ENCODE assay signal across 8 mouse cellular contexts in genomic region chr2:163054335-163054840, GRCm38 (mm10). TPM values are rescaled to one million over a fixed set of nuclear protein-coding genes. Genes with fewer than 3 reads are reported as not detected.
A peak's percentile ranks its signal among the peaks of the same experiment; 100 is the strongest.
DNase-seq lines count a peak whose midpoint lies in the region; ATAC-seq and TF ChIP-seq lines count a peak whose summit lies in the region.

Gene Mybl2, plus strand, starts transcription at chr2:163054687.

- TF ChIP-seq CTCF in E14TG2a.4 (conservative IDR thresholded peaks at IDR 0.05; ENCODE audit: low read length): no peak
- TF ChIP-seq CTCF in heart, postnatal 0 days (IDR thresholded peaks at IDR 0.05; ENCODE audit: low read depth): no peak
- no peak for TF ChIP-seq CTCF in testis, adult 2 months (IDR thresholded peaks at IDR 0.05; ENCODE audit: control insufficient read depth, insufficient read depth, insufficient replicate concordance, low read depth, low read length)

- no peaks in the 10 kb centered on the region for H3K9me3 ChIP-seq in E14TG2a.4 (ENCODE audit: low read length)
- H3K9me3 ChIP-seq in forebrain, embryonic 12.5 days: no peaks in the 10 kb centered on the region
- H3K9me3 ChIP-seq in heart, postnatal 0 days (replicated peaks; ENCODE audit: control insufficient read depth, low read length): no peaks in the 10 kb centered on the region
- no peaks in the 10 kb centered on the region for H3K9me3 ChIP-seq in liver, embryonic 16.5 days (replicated peaks; ENCODE audit: control insufficient read depth, low read length)
- no peaks in the 10 kb centered on the region for H3K9me3 ChIP-seq in neural tube, embryonic 13.5 days

- peak within 1 kb of the TSS; percentile 98 for H3K4me2 ChIP-seq in forebrain, embryonic 12.5 days
- peak within 1 kb of the TSS; percentile 100 for H3K4me2 ChIP-seq in heart, postnatal 0 days (ENCODE audit: low read depth, low read length)
- peak within 1 kb of the TSS; percentile 98 for H3K4me2 ChIP-seq in liver, embryonic 16.5 days (ENCODE audit: low read depth, low read length)
- H3K4me2 ChIP-seq in neural tube, embryonic 13.5 days: peak within 1 kb of the TSS; percentile 98

- H3K27me3 ChIP-seq in E14TG2a.4 (ENCODE audit: insufficient read depth, low read length): no peaks in the 10 kb centered on the region
- H3K27me3 ChIP-seq in forebrain, embryonic 12.5 days: no peaks in the 10 kb centered on the region
- H3K27me3 ChIP-seq in heart, postnatal 0 days (ENCODE audit: control insufficient read depth, insufficient read depth, low read length): no peaks in the 10 kb centered on the region
- H3K27me3 ChIP-seq in liver, embryonic 16.5 days (ENCODE audit: control insufficient read depth, insufficient read depth, low read depth, low read length): no peaks in the 10 kb centered on the region
- peaks cover 16% of the 10 kb centered on the region for H3K27me3 ChIP-seq in neural tube, embryonic 13.5 days
- no peaks in the 10 kb centered on the region for H3K27me3 ChIP-seq in testis, adult 2 months (ENCODE audit: control insufficient read depth, insufficient read depth, low read length)

- peak within 1 kb of the TSS; percentile 77 for H3K9ac ChIP-seq in forebrain, embryonic 12.5 days
- peak within 1 kb of the TSS; percentile 63 for H3K9ac ChIP-seq in heart, postnatal 0 days (replicated peaks; ENCODE audit: low read depth, low read length)
- peak within 1 kb of the TSS; percentile 89 for H3K9ac ChIP-seq in liver, embryonic 16.5 days (ENCODE audit: low read depth, low read length)
- H3K9ac ChIP-seq in neural tube, embryonic 13.5 days: peak within 1 kb of the TSS; percentile 22

- peak within 1 kb of the TSS; percentile 68 for H3K27ac ChIP-seq in forebrain, embryonic 12.5 days
- no peak within 1 kb of the TSS for H3K27ac ChIP-seq in heart, postnatal 0 days (ENCODE audit: low read depth)
- H3K27ac ChIP-seq in liver, embryonic 16.5 days (ENCODE audit: low read length): peak within 1 kb of the TSS; percentile 81
- no peak within 1 kb of the TSS for H3K27ac ChIP-seq in neural tube, embryonic 13.5 days (replicated peaks)
- no peak within 1 kb of the TSS for H3K27ac ChIP-seq in testis, adult 2 months (ENCODE audit: control insufficient read depth, insufficient read depth, low read depth, low read length)

- ATAC-seq in forebrain, embryonic 12.5 days (ENCODE audit: low FRiP score): peak; percentile 99
- peak; percentile 100 for ATAC-seq in heart, postnatal 0 days (ENCODE audit: insufficient read depth, low read depth)
- peak; percentile 98 for ATAC-seq in liver, embryonic 16.5 days (ENCODE audit: low read depth)
- peak; percentile 99 for ATAC-seq in neural tube, embryonic 13.5 days (ENCODE audit: low read depth)

- peaks cover 66% of the 10 kb centered on the region for H3K4me1 ChIP-seq in E14TG2a.4 (replicated peaks; ENCODE audit: low read depth, low read length)
- H3K4me1 ChIP-seq in forebrain, embryonic 12.5 days: peaks cover 30% of the 10 kb centered on the region
- H3K4me1 ChIP-seq in heart, postnatal 0 days (ENCODE audit: control insufficient read depth, insufficient read depth): peaks cover 20% of the 10 kb centered on the region; the same call in 1 of the 2 replicates
- H3K4me1 ChIP-seq in liver, embryonic 16.5 days (ENCODE audit: control insufficient read depth, low read depth, low read length): peaks cover 42% of the 10 kb centered on the region
- H3K4me1 ChIP-seq in neural tube, embryonic 13.5 days (replicated peaks): peaks cover 24% of the 10 kb centered on the region
- peaks cover 16% of the 10 kb centered on the region for H3K4me1 ChIP-seq in testis, adult 2 months (ENCODE audit: control insufficient read depth, insufficient read depth, low read length)

- peak; percentile 97 for DNase-seq in c-Kit-positive CD71-positive TER-119-positive erythroid progenitor cells, embryonic 14.5 days (ENCODE audit: low spot score)
- peak; percentile 96 for DNase-seq in heart, postnatal 0 days (ENCODE audit: low spot score)
- DNase-seq in kidney, postnatal 4 days: peak; percentile 94 to 96

- peak within 1 kb of the TSS; percentile 99 for H3K4me3 ChIP-seq in E14TG2a.4 (replicated peaks; ENCODE audit: low read length)
- H3K4me3 ChIP-seq in forebrain, embryonic 12.5 days (replicated peaks): peak within 1 kb of the TSS; percentile 75
- H3K4me3 ChIP-seq in heart, postnatal 0 days (ENCODE audit: low read depth, low read length): peak within 1 kb of the TSS; percentile 82
- peak within 1 kb of the TSS; percentile 95 for H3K4me3 ChIP-seq in liver, embryonic 16.5 days (ENCODE audit: low read depth, low read length)
- peak within 1 kb of the TSS; percentile 59 for H3K4me3 ChIP-seq in neural tube, embryonic 13.5 days
- peak within 1 kb of the TSS; percentile 75 for H3K4me3 ChIP-seq in testis, adult 2 months (ENCODE audit: control insufficient read depth, low read depth, low read length)

- TF ChIP-seq POLR2A in testis, adult 2 months (IDR thresholded peaks at IDR 0.05; ENCODE audit: control insufficient read depth, low read depth, low read length): peak; percentile 62; the same call in 1 of the 2 replicates

- H3K36me3 ChIP-seq in E14TG2a.4 (ENCODE audit: insufficient read depth, low read length): peaks cover 38% of the 10 kb centered on the region
- no peaks in the 10 kb centered on the region for H3K36me3 ChIP-seq in forebrain, embryonic 12.5 days (replicated peaks)
- H3K36me3 ChIP-seq in heart, postnatal 0 days (replicated peaks; ENCODE audit: control insufficient read depth, insufficient read depth, low read length): no peaks in the 10 kb centered on the region
- H3K36me3 ChIP-seq in liver, embryonic 16.5 days (ENCODE audit: control insufficient read depth, insufficient read depth): no peaks in the 10 kb centered on the region
- H3K36me3 ChIP-seq in neural tube, embryonic 13.5 days: peaks cover 5% of the 10 kb centered on the region; the same call in 1 of the 2 replicates
- no peaks in the 10 kb centered on the region for H3K36me3 ChIP-seq in testis, adult 2 months (ENCODE audit: control insufficient read depth, insufficient read depth, low read length)

- 1% methylated on average over 47 of the region's 48 CpGs for WGBS in forebrain, embryonic 12.5 days
- WGBS in heart, postnatal 0 days: under 1% methylated on average over 48 of the region's 48 CpGs
- WGBS in liver, embryonic 16.5 days (ENCODE audit: insufficient replicate concordance): under 1% methylated on average over 48 of the region's 48 CpGs
- WGBS in neural tube, embryonic 13.5 days: under 1% methylated on average over 48 of the region's 48 CpGs

- no peak for TF ChIP-seq EP300 in heart, postnatal 0 days (IDR thresholded peaks at IDR 0.05; ENCODE audit: low read depth)

RNA-seq across cellular contexts. Expression of gene Mybl2, which starts in this region (rescaled TPM):
- 41.5 and 44.1 TPM in 2 replicates for polyA plus RNA-seq in forebrain, embryonic 12.5 days (2016; fragmentation: Nextera tagmentation; extraction: Ambion mirVana)
- total RNA-seq in heart, postnatal 0 days (2014; rRNA removed; ENCODE audit: low replicate concordance): 2.8 and 4.3 TPM in 2 replicates
- 3.4 and 3.8 TPM in 2 replicates for polyA plus RNA-seq in heart, postnatal 0 days (2015; fragmentation: Nextera tagmentation; extraction: Ambion mirVana)
- 37.8 and 39.5 TPM in 2 replicates for polyA plus RNA-seq in liver, embryonic 16.5 days (2015; fragmentation: Nextera tagmentation; extraction: Ambion mirVana)
- polyA plus RNA-seq in neural tube, embryonic 13.5 days (2015; fragmentation: Nextera tagmentation; extraction: Ambion mirVana): 4.2 and 4.9 TPM in 2 replicates
- 14.2 and 18.5 TPM in 2 replicates for polyA plus RNA-seq in testis, adult 2 months (2012; rRNA removed)

Comparison
In these comparisons a context has a peak if more than half of its experiments do, and no peak if none do; other contexts are left out.
1. H3K27ac ChIP-seq: peak in forebrain, embryonic 12.5 days (single experiment) and liver, embryonic 16.5 days (single experiment); none in heart, postnatal 0 days (single experiment), neural tube, embryonic 13.5 days (single experiment) and testis, adult 2 months (single experiment).
2. H3K9ac ChIP-seq: peak in every context shown above with its lines; median percentile 89 in liver, embryonic 16.5 days; 77 in forebrain, embryonic 12.5 days; 63 in heart, postnatal 0 days; 22 in neural tube, embryonic 13.5 days.
3. Peak in every context shown above with its lines, with median percentiles within 50 percentile points of each other: H3K4me3 ChIP-seq, DNase-seq, ATAC-seq and H3K4me2 ChIP-seq.